Mouse (Mus musculus): ENCODE measurements around the gene Fgfr3. TPM values are rescaled to one million over a fixed set of nuclear protein-coding genes. Genes with fewer than 3 reads are reported as not detected.

Fgfr3 gene
- polyA plus RNA-seq, 1 experiment = 1.0 TPM

- Histone ChIP-seq H3K4me3 (ENCODE audit: insufficient read depth, low read depth, low read length) (no peak overlapping the region), H3K4me1 (ENCODE audit: control insufficient read depth, insufficient read depth, insufficient read length, low read length) (peaks cover 3% of the 10 kb centered on the region; the same call in 1 of the 2 replicates), H3K27ac (replicated peaks; ENCODE audit: low read depth, low read length) (no peak overlapping the region)
Observed at GRCm38 (mm10) chr5:33692393-33692792, 29.1 kb upstream of the Fgfr3 start.

GRCm38 (mm10) chr5:33694461-33694847 lies 27.0 kb upstream of the Fgfr3 start:
- no peak overlapping the region for H3K27ac ChIP-seq (replicated peaks; ENCODE audit: low read depth, low read length)
- H3K4me3 ChIP-seq (ENCODE audit: insufficient read depth, low read depth, low read length) = no peak overlapping the region
- no peaks in the 10 kb centered on the region; the same call in 1 of the 2 replicates for H3K4me1 ChIP-seq (ENCODE audit: control insufficient read depth, insufficient read depth, insufficient read length, low read length)

GRCm38 (mm10) chr5:33694848-33695717 lies 26.4 kb upstream of the Fgfr3 start:
- Histone ChIP-seq H3K27ac (replicated peaks; ENCODE audit: low read depth, low read length) (peak overlapping the region; percentile 48; the same call in 1 of the 2 replicates), H3K4me1 (ENCODE audit: control insufficient read depth, insufficient read depth, insufficient read length, low read length) (no peaks in the 10 kb centered on the region; the same call in 1 of the 2 replicates), H3K4me3 (ENCODE audit: insufficient read depth, low read depth, low read length) (peak overlapping the region; percentile 71)

GRCm38 (mm10) chr5:33695718-33696121 lies 25.8 kb upstream of the Fgfr3 start:
- no peak overlapping the region for H3K27ac ChIP-seq (replicated peaks; ENCODE audit: low read depth, low read length)
- H3K4me3 ChIP-seq (ENCODE audit: insufficient read depth, low read depth, low read length) = peak overlapping the region; percentile 71
- H3K4me1 ChIP-seq (ENCODE audit: control insufficient read depth, insufficient read depth, insufficient read length, low read length) = peaks cover 3% of the 10 kb centered on the region; the same call in 1 of the 2 replicates

GRCm38 (mm10) chr5:33696430-33696829 lies 25.0 kb upstream of the Fgfr3 start:
- no peak overlapping the region for H3K4me3 ChIP-seq (ENCODE audit: insufficient read depth, low read depth, low read length)
- H3K4me1 ChIP-seq (ENCODE audit: control insufficient read depth, insufficient read depth, insufficient read length, low read length) = peaks cover 3% of the 10 kb centered on the region; the same call in 1 of the 2 replicates
- H3K27ac ChIP-seq (replicated peaks; ENCODE audit: low read depth, low read length) = no peak overlapping the region

- Histone ChIP-seq H3K4me1 (ENCODE audit: control insufficient read depth, insufficient read depth, insufficient read length, low read length) (peaks cover 3% of the 10 kb centered on the region; the same call in 1 of the 2 replicates), H3K27ac (replicated peaks; ENCODE audit: low read depth, low read length) (no peak overlapping the region), H3K4me3 (ENCODE audit: insufficient read depth, low read depth, low read length) (no peak overlapping the region)
Observed at GRCm38 (mm10) chr5:33697534-33697933, 23.9 kb upstream of the Fgfr3 start.

GRCm38 (mm10) chr5:33697947-33698512 lies 23.4 kb upstream of the Fgfr3 start:
- H3K27ac ChIP-seq (replicated peaks; ENCODE audit: low read depth, low read length) = no peak overlapping the region
- H3K4me1 ChIP-seq (ENCODE audit: control insufficient read depth, insufficient read depth, insufficient read length, low read length) = peaks cover 3% of the 10 kb centered on the region; the same call in 1 of the 2 replicates
- no peak overlapping the region for H3K4me3 ChIP-seq (ENCODE audit: insufficient read depth, low read depth, low read length)

- peaks cover 3% of the 10 kb centered on the region; the same call in 1 of the 2 replicates for H3K4me1 ChIP-seq (ENCODE audit: control insufficient read depth, insufficient read depth, insufficient read length, low read length)
- no peak overlapping the region for H3K27ac ChIP-seq (replicated peaks; ENCODE audit: low read depth, low read length)
- H3K4me3 ChIP-seq (ENCODE audit: insufficient read depth, low read depth, low read length) = no peak overlapping the region
Observed at GRCm38 (mm10) chr5:33698669-33699068, 22.8 kb upstream of the Fgfr3 start.

- Histone ChIP-seq H3K4me3 (ENCODE audit: insufficient read depth, low read depth, low read length) (no peak overlapping the region), H3K27ac (replicated peaks; ENCODE audit: low read depth, low read length) (no peak overlapping the region), H3K4me1 (ENCODE audit: control insufficient read depth, insufficient read depth, insufficient read length, low read length) (peaks cover 3% of the 10 kb centered on the region; the same call in 1 of the 2 replicates)
Observed at GRCm38 (mm10) chr5:33700010-33700409, 21.5 kb upstream of the Fgfr3 start.

GRCm38 (mm10) chr5:33701832-33702231 lies 19.6 kb upstream of the Fgfr3 start:
- no peak overlapping the region for H3K4me3 ChIP-seq (ENCODE audit: insufficient read depth, low read depth, low read length)
- H3K27ac ChIP-seq (replicated peaks; ENCODE audit: low read depth, low read length) = no peak overlapping the region
- 0 out of 2 replicates have a peak, but pooled peaks cover 3% of the 10 kb centered on the region for H3K4me1 ChIP-seq (ENCODE audit: control insufficient read depth, insufficient read depth, insufficient read length, low read length)

- H3K4me1 ChIP-seq (ENCODE audit: control insufficient read depth, insufficient read depth, insufficient read length, low read length) = 0 out of 2 replicates have a peak, but pooled peaks cover 3% of the 10 kb centered on the region
Observed at GRCm38 (mm10) chr5:33703999-33704398, 17.5 kb upstream of the Fgfr3 start.

GRCm38 (mm10) chr5:33704945-33705611 lies 16.4 kb upstream of the Fgfr3 start:
- 0 out of 2 replicates have a peak, but pooled peaks cover 3% of the 10 kb centered on the region for H3K4me1 ChIP-seq (ENCODE audit: control insufficient read depth, insufficient read depth, insufficient read length, low read length)
- H3K27ac ChIP-seq (replicated peaks; ENCODE audit: low read depth, low read length) = no peak overlapping the region
- no peak overlapping the region for H3K4me3 ChIP-seq (ENCODE audit: insufficient read depth, low read depth, low read length)

More at GRCm38 (mm10) chr5:33703999-33704398, 17.5 kb upstream of the Fgfr3 start:
- Histone ChIP-seq H3K27ac (replicated peaks; ENCODE audit: low read depth, low read length) (no peak overlapping the region), H3K4me3 (ENCODE audit: insufficient read depth, low read depth, low read length) (no peak overlapping the region)

GRCm38 (mm10) chr5:33705612-33706349 lies 15.7 kb upstream of the Fgfr3 start:
- Histone ChIP-seq H3K4me3 (ENCODE audit: insufficient read depth, low read depth, low read length) (no peak overlapping the region), H3K4me1 (ENCODE audit: control insufficient read depth, insufficient read depth, insufficient read length, low read length) (no peaks in the 10 kb centered on the region), H3K27ac (replicated peaks; ENCODE audit: low read depth, low read length) (no peak overlapping the region)

- no peak overlapping the region for H3K27ac ChIP-seq (replicated peaks; ENCODE audit: low read depth, low read length)
- H3K4me1 ChIP-seq (ENCODE audit: control insufficient read depth, insufficient read depth, insufficient read length, low read length) = no peaks in the 10 kb centered on the region
- no peak overlapping the region for H3K4me3 ChIP-seq (ENCODE audit: insufficient read depth, low read depth, low read length)
Observed at GRCm38 (mm10) chr5:33706350-33706629, 15.2 kb upstream of the Fgfr3 start.

- Histone ChIP-seq H3K27ac (replicated peaks; ENCODE audit: low read depth, low read length) (no peak overlapping the region), H3K4me1 (ENCODE audit: control insufficient read depth, insufficient read depth, insufficient read length, low read length) (no peaks in the 10 kb centered on the region), H3K4me3 (ENCODE audit: insufficient read depth, low read depth, low read length) (no peak overlapping the region)
Observed at GRCm38 (mm10) chr5:33707163-33707562, 14.3 kb upstream of the Fgfr3 start.
